Mouse (Mus musculus): ENCODE measurements at regions not wholly inside any gene's neighbourhood (a gene's known extent, or its start where the extent isn't known, plus 50 kb on each side); places are given as distances from the start of the nearest gene placed in this dataset.

DNA sequence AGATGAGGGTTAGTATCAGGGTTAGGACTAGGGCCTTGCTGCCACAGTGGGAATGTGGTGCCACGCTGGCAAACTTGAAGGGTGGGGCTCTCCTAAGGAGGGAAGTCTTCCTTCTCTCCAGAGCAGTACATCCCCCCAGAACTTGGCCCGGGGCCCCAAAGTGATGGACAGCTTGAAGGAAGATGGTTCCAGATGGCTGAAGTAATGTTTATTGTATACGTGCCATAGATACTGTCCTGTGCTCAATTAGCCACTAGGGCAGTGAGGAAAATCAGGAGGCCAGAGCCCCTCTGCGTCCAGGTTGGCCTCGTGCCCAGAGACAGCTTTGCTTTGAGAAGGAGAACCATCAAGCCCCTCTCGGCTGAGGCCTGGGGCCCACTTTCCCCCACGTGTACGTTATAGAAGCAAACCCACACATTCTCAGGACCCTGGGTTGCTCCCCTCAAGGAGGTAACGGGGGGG is 239.0 kb upstream of the Rtl1 start:
- TF ChIP-seq CTCF (IDR thresholded peaks at IDR 0.05; ENCODE audit: low read depth) (no peak), EP300 (IDR thresholded peaks at IDR 0.05; ENCODE audit: low read depth) (no peak)

Data from liver, postnatal 0 days (tissue).